Mouse (Mus musculus): ENCODE results near the gene Psapl1. TPM values are rescaled to one million over a fixed set of nuclear protein-coding genes. Genes with fewer than 3 reads are reported as not detected.

Gene Psapl1
- polyA plus RNA-seq, 1 experiment = 0.40 TPM

- Histone ChIP-seq H3K27ac (replicated peaks; ENCODE audit: low read depth, low read length) (no peak overlapping the region), H3K4me1 (ENCODE audit: control insufficient read depth, insufficient read depth, insufficient read length, low read length) (peaks cover 5% of the 10 kb centered on the region; the same call in 1 of the 2 replicates), H3K4me3 (ENCODE audit: insufficient read depth, low read depth, low read length) (no peak overlapping the region)
Observed at GRCm38 (mm10) chr5:36191285-36191684, 12.5 kb upstream of the Psapl1 start.

- no peak overlapping the region for H3K4me3 ChIP-seq (ENCODE audit: insufficient read depth, low read depth, low read length)
- H3K27ac ChIP-seq (replicated peaks; ENCODE audit: low read depth, low read length) = no peak overlapping the region
- peaks cover 5% of the 10 kb centered on the region; the same call in 1 of the 2 replicates for H3K4me1 ChIP-seq (ENCODE audit: control insufficient read depth, insufficient read depth, insufficient read length, low read length)
Observed at GRCm38 (mm10) chr5:36191876-36192275, 11.9 kb upstream of the Psapl1 start.

GRCm38 (mm10) chr5:36192677-36193076 is 11.1 kb upstream of the Psapl1 start:
- peaks cover 5% of the 10 kb centered on the region; the same call in 1 of the 2 replicates for H3K4me1 ChIP-seq (ENCODE audit: control insufficient read depth, insufficient read depth, insufficient read length, low read length)
- no peak overlapping the region for H3K4me3 ChIP-seq (ENCODE audit: insufficient read depth, low read depth, low read length)
- H3K27ac ChIP-seq (replicated peaks; ENCODE audit: low read depth, low read length) = no peak overlapping the region

- no peak overlapping the region for H3K4me3 ChIP-seq (ENCODE audit: insufficient read depth, low read depth, low read length)
- H3K27ac ChIP-seq (replicated peaks; ENCODE audit: low read depth, low read length) = no peak overlapping the region
- H3K4me1 ChIP-seq (ENCODE audit: control insufficient read depth, insufficient read depth, insufficient read length, low read length) = peaks cover 5% of the 10 kb centered on the region; the same call in 1 of the 2 replicates
Observed at GRCm38 (mm10) chr5:36194631-36195030, 9.2 kb upstream of the Psapl1 start.

- H3K4me1 ChIP-seq (ENCODE audit: control insufficient read depth, insufficient read depth, insufficient read length, low read length) = peaks cover 5% of the 10 kb centered on the region; the same call in 1 of the 2 replicates
- no peak overlapping the region for H3K4me3 ChIP-seq (ENCODE audit: insufficient read depth, low read depth, low read length)
- H3K27ac ChIP-seq (replicated peaks; ENCODE audit: low read depth, low read length) = no peak overlapping the region
Observed at GRCm38 (mm10) chr5:36195436-36195835, 8.4 kb upstream of the Psapl1 start.

GRCm38 (mm10) chr5:36199519-36199918 is 4.3 kb upstream of the Psapl1 start:
- no peak overlapping the region for H3K4me3 ChIP-seq (ENCODE audit: insufficient read depth, low read depth, low read length)
- no peak overlapping the region for H3K27ac ChIP-seq (replicated peaks; ENCODE audit: low read depth, low read length)
- peaks cover 5% of the 10 kb centered on the region; the same call in 1 of the 2 replicates for H3K4me1 ChIP-seq (ENCODE audit: control insufficient read depth, insufficient read depth, insufficient read length, low read length)

- H3K27ac ChIP-seq (replicated peaks; ENCODE audit: low read depth, low read length) = no peak overlapping the region
- H3K4me3 ChIP-seq (ENCODE audit: insufficient read depth, low read depth, low read length) = no peak overlapping the region
- no peaks in the 10 kb centered on the region for H3K4me1 ChIP-seq (ENCODE audit: control insufficient read depth, insufficient read depth, insufficient read length, low read length)
Observed at GRCm38 (mm10) chr5:36202781-36203180, 1.0 kb upstream of the Psapl1 start.

- H3K4me3 ChIP-seq (ENCODE audit: insufficient read depth, low read depth, low read length) = no peak overlapping the region
- no peaks in the 10 kb centered on the region for H3K4me1 ChIP-seq (ENCODE audit: control insufficient read depth, insufficient read depth, insufficient read length, low read length)
- H3K27ac ChIP-seq (replicated peaks; ENCODE audit: low read depth, low read length) = no peak overlapping the region
Observed at GRCm38 (mm10) chr5:36203421-36203820, 400 bp upstream of the Psapl1 start.

GRCm38 (mm10) chr5:36205397-36205796 is 1.6 kb downstream of the Psapl1 start:
- no peaks in the 10 kb centered on the region for H3K4me1 ChIP-seq (ENCODE audit: control insufficient read depth, insufficient read depth, insufficient read length, low read length)
- H3K27ac ChIP-seq (replicated peaks; ENCODE audit: low read depth, low read length) = no peak overlapping the region
- H3K4me3 ChIP-seq (ENCODE audit: insufficient read depth, low read depth, low read length) = no peak overlapping the region

GRCm38 (mm10) chr5:36208803-36209202 is 5.0 kb downstream of the Psapl1 start:
- no peak overlapping the region for H3K27ac ChIP-seq (replicated peaks; ENCODE audit: low read depth, low read length)
- no peaks in the 10 kb centered on the region for H3K4me1 ChIP-seq (ENCODE audit: control insufficient read depth, insufficient read depth, insufficient read length, low read length)
- H3K4me3 ChIP-seq (ENCODE audit: insufficient read depth, low read depth, low read length) = no peak overlapping the region

GRCm38 (mm10) chr5:36213310-36213709 is 9.5 kb downstream of the Psapl1 start:
- no peak overlapping the region for H3K4me3 ChIP-seq (ENCODE audit: insufficient read depth, low read depth, low read length)
- H3K27ac ChIP-seq (replicated peaks; ENCODE audit: low read depth, low read length) = no peak overlapping the region
- H3K4me1 ChIP-seq (ENCODE audit: control insufficient read depth, insufficient read depth, insufficient read length, low read length) = no peaks in the 10 kb centered on the region

GRCm38 (mm10) chr5:36220105-36220504 is 16.3 kb downstream of the Psapl1 start:
- no peak overlapping the region for H3K4me3 ChIP-seq (ENCODE audit: insufficient read depth, low read depth, low read length)
- H3K4me1 ChIP-seq (ENCODE audit: control insufficient read depth, insufficient read depth, insufficient read length, low read length) = no peaks in the 10 kb centered on the region
- no peak overlapping the region for H3K27ac ChIP-seq (replicated peaks; ENCODE audit: low read depth, low read length)

GRCm38 (mm10) chr5:36220626-36221025 is 16.8 kb downstream of the Psapl1 start:
- Histone ChIP-seq H3K4me3 (ENCODE audit: insufficient read depth, low read depth, low read length) (no peak overlapping the region), H3K27ac (replicated peaks; ENCODE audit: low read depth, low read length) (no peak overlapping the region), H3K4me1 (ENCODE audit: control insufficient read depth, insufficient read depth, insufficient read length, low read length) (no peaks in the 10 kb centered on the region)

GRCm38 (mm10) chr5:36223787-36224186 is 20.0 kb downstream of the Psapl1 start:
- no peak overlapping the region for H3K27ac ChIP-seq (replicated peaks; ENCODE audit: low read depth, low read length)

GRCm38 (mm10) chr5:36225855-36226254 is 22.0 kb downstream of the Psapl1 start:
- Histone ChIP-seq H3K4me1 (ENCODE audit: control insufficient read depth, insufficient read depth, insufficient read length, low read length) (no peaks in the 10 kb centered on the region), H3K27ac (replicated peaks; ENCODE audit: low read depth, low read length) (no peak overlapping the region), H3K4me3 (ENCODE audit: insufficient read depth, low read depth, low read length) (no peak overlapping the region)

More at GRCm38 (mm10) chr5:36223787-36224186, 20.0 kb downstream of the Psapl1 start:
- H3K4me1 ChIP-seq (ENCODE audit: control insufficient read depth, insufficient read depth, insufficient read length, low read length) = no peaks in the 10 kb centered on the region
- no peak overlapping the region for H3K4me3 ChIP-seq (ENCODE audit: insufficient read depth, low read depth, low read length)

- Histone ChIP-seq H3K27ac (replicated peaks; ENCODE audit: low read depth, low read length) (no peak overlapping the region), H3K4me3 (ENCODE audit: insufficient read depth, low read depth, low read length) (no peak overlapping the region), H3K4me1 (ENCODE audit: control insufficient read depth, insufficient read depth, insufficient read length, low read length) (no peaks in the 10 kb centered on the region)
Observed at GRCm38 (mm10) chr5:36226296-36226695, 22.5 kb downstream of the Psapl1 start.

All from brown adipose tissue, adult 24 weeks (tissue).